Mouse (Mus musculus) E14TG2a.4 (cell line): ENCODE measurements at regions not wholly inside any gene's neighbourhood (a gene's known extent, or its start where the extent isn't known, plus 50 kb on each side); places are given as distances from the start of the nearest gene placed in this dataset.

ENCODE experiments used
- H3K27me3 ChIP-seq: 2 replicates; pipeline ENCODE4 v1.6.1; 2014; ENCODE audit warnings: low read length, control low read depth; ENCODE audit not compliant: insufficient read depth
- H3K36me3 ChIP-seq: 2 replicates; pipeline ENCODE4 v1.6.1; 2014; ENCODE audit warnings: low read length, control low read depth; ENCODE audit not compliant: insufficient read depth
- H3K4me1 ChIP-seq: replicated peaks from 2 replicates; pipeline ENCODE4 v1.6.1; 2014; ENCODE audit warnings: low read depth, low read length, control low read depth
- H3K4me3 ChIP-seq: replicated peaks from 2 replicates; pipeline ENCODE4 v1.5.1; 2014; ENCODE audit warnings: mild to moderate bottlenecking, low read length
- H3K9me3 ChIP-seq: 2 replicates; pipeline ENCODE4 v1.6.1; 2014; ENCODE audit warnings: low read length, control low read depth
- CTCF ChIP-seq: conservative IDR thresholded peaks from 2 replicates; pipeline ENCODE4 v1.5.1; 2014; ENCODE audit warnings: low read length
- NANOG ChIP-seq: IDR thresholded peaks from 2 replicates; pipeline ENCODE4 v1.6.1; 2014; ENCODE audit warnings: borderline replicate concordance, low read length, mixed read lengths
- POU5F1 ChIP-seq: IDR thresholded peaks from 2 replicates; pipeline ENCODE4 v1.6.1; 2014; ENCODE audit warnings: low read length, borderline replicate concordance

DNA sequence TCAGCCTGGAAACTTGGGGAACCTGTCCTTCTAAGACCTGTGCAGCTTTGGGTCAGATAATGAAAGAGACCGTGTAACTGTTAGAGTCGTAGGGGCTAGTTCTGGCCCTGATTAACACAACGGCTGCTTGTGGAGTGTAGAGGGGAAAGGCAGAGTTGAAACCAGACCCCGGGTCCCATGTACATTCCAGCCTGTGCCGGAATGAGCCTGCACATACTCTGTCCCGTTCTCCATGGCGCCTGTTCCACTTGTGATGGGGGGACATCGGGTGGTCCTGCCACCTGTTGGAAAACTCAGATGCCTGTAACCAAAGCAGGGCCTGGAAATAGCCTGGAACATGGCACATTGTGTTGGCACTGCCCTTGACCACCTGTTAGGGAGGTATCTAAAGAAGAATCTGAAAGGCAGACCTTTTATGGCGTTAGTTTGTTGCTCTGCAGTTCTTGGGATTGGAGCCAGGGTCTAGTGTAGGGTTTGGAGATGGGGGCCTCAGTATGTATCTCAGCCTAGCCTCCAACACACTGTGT, 61.7 kb downstream of the Dlk1 start:
- H3K36me3 ChIP-seq = peaks cover 66% of the 10 kb centered on the region
- no peaks in the 10 kb centered on the region for H3K9me3 ChIP-seq
- TF ChIP-seq POU5F1 = no peak
- TF ChIP-seq NANOG = no peak
- no peak for TF ChIP-seq CTCF
- H3K27me3 ChIP-seq = peaks cover 8% of the 10 kb centered on the region; the same call in 1 of the 2 replicates
- H3K4me3 ChIP-seq = no peak overlapping the region
- H3K4me1 ChIP-seq = peaks cover 25% of the 10 kb centered on the region
